Mouse (Mus musculus): ENCODE measurements at regions not wholly inside any gene's neighbourhood (a gene's known extent, or its start where the extent isn't known, plus 50 kb on each side); places are given as distances from the start of the nearest gene placed in this dataset.

DNA sequence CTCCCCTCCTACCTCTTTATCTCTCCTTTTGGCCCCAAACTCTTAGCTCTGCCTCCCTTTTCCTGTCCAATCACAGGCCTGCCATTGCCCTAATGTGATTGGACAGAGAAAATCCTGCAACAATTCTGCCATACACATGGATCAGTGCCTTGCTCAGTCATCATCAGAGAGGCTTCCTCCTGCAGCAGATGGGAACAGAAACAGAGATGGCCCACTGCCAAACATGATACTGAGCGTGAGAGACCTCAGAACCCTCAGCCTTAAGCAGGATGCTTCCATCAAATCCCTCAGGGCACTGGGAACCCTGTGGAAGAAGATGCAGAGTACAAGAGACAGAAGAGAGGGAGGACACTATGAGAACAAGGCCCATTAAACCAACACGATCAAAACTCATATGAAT lies 62.8 kb upstream of the Cacna2d3 start:
- DNase-seq (ENCODE audit: low spot score): no peak

GRCm38 (mm10) chr14:29786431-29786830 lies 64.8 kb upstream of the Cacna2d3 start:
- DNase-seq (ENCODE audit: low spot score): no peak

DNA sequence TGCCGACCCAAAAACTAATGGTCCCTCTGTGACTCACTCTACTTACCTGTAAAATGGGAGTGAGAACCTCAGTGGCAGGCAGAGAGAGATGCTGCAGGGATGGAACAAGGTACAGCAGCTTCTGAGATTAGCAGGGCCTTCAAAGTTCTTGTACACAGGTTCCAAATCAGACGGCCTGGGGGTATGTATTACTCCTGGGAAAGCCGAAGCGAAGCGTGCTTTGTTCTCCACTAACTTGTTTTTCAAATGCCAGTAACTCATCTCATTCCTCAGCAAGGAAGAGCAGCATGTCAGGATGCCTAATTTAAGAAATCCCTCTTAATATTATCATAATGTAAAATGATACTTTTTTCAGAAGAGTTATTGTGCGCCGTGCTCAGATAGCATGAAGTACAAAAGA lies 66.1 kb upstream of the Cacna2d3 start:
- no peak for DNase-seq (ENCODE audit: low spot score)

DNA sequence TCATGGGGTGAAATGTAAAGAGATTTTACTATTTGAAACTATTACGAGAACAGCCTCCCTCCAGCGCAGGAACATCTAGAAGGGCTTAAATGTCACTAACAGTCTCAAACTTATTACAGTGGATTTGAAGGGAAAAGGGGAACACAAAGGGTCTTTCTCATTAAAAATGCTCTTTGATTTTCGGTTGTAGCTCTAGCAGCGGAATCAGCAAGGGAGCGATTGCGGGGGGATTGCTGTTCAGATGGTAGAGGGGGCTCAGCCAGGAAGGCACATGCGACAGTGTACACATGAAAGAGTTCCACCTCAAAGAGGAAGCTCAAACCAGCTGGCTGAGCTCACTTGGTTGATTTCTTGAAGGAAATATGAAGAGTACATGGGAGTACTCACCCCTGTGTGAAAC lies 66.7 kb upstream of the Cacna2d3 start:
- DNase-seq (ENCODE audit: low spot score): no peak

DNA sequence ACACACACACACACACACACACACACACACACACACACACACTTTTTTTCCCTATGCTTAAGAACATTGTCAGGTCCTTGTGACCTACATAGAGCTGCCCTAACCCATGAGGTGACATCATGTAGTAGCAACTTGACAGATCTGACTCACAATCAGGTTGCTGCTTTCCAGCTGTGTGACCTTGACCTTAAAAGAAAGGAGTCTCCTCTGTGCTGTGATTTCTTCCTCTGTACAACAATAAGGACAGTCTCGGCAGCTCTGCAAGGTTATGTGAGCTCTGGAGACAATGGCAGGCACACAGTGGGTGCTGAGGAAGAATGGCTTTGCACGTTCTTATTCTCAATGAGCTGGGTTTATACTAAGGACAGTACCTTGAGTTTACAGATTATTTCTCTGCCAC lies 73.7 kb upstream of the Cacna2d3 start:
- no peak for DNase-seq (ENCODE audit: low spot score)

GRCm38 (mm10) chr14:29796396-29796795 lies 74.7 kb upstream of the Cacna2d3 start:
- no peak for DNase-seq (ENCODE audit: low spot score)

DNA sequence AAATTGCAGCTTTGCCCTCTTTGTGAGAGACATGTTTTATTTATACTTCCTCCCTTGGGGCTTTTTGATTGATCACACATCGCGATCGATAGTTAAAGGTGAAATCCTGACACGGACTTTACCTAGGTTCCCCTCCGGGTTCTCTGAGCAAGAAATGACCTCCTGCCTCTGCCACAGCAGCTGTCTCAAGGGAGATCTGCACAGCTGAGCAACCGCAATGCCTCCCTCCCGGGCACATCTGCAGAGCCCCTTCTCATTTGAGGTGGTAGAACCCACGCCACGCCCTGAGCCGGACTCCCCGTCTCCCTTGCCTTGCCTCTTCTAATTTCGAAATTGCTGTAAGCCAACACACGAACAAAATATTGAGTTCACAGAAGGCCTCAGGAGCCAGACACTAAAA lies 78.2 kb upstream of the Cacna2d3 start:
- no peak for DNase-seq (ENCODE audit: low spot score)

- DNase-seq (ENCODE audit: low spot score): no peak
Measured at GRCm38 (mm10) chr14:29805234-29805633, 83.6 kb upstream of the Cacna2d3 start.

DNA sequence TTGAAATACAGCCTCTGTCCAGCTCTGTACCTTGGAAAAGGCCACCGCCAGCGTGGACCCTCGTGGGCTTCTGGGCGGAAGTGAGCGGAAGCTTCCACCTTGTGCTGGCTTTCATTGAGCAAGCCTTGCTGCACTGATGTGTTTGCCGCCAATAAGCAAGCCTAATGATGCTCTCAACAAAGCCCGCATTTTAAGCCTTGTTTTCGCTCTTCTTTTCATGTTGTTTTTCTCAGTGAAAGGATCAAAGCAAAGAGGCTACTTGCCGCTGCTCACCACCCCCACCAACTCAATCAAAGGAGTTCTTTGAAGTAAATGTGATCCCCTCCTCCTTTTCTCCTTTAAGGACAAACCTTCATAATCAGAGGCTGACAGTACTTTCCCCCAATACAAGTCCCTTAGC lies 86.2 kb upstream of the Cacna2d3 start:
- DNase-seq (ENCODE audit: low spot score): no peak

DNA sequence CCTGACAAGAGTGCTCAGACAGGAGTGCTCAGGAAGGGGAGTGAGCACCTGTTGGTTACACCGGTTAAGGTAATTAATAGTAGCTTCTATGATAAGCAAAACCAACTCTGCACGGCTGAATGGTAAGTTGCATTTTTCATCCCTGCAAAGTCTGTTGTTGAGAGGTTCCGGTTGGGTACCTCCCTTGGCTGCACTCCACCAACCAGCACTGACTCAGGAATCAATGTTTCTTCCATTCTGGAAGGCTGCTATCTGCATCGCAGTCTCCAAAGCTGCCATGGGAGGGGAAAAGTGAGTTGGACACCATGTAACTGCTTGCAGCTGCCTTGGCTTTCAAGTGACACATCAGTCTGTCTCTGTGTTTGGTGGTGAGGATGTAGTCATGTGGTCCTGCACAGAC lies 93.0 kb upstream of the Cacna2d3 start:
- peak; percentile 14 for DNase-seq (ENCODE audit: low spot score)

GRCm38 (mm10) chr14:29817548-29817947 lies 95.9 kb upstream of the Cacna2d3 start:
- DNase-seq (ENCODE audit: low spot score): no peak

DNA sequence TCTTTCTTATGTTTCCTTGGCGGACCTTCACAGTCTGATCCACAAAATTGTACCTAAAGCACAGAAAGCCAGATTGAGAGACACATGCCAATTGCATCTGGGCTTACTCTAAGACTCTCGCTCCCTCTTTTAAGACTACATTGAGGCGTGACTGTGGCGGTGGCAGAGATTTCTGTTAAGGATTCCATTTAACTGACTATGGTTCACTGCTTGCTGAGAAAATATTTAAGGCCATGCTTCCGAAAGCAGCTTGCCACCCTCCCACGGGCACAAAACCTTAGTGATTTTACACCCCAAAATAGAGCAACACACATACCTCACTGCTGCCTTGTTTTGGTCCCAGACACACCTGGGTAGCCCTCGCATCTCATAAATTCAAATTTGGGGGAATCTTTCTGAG lies 96.6 kb upstream of the Cacna2d3 start:
- peak; percentile 20 for DNase-seq (ENCODE audit: low spot score)

- DNase-seq (ENCODE audit: low spot score): no peak
Measured at GRCm38 (mm10) chr14:29818751-29819150, 97.1 kb upstream of the Cacna2d3 start.

- DNase-seq (ENCODE audit: low spot score): no peak
Measured at GRCm38 (mm10) chr14:29837063-29837462, 115.4 kb upstream of the Cacna2d3 start.

GRCm38 (mm10) chr14:29839576-29839975 lies 117.9 kb upstream of the Cacna2d3 start:
- no peak for DNase-seq (ENCODE audit: low spot score)

DNA sequence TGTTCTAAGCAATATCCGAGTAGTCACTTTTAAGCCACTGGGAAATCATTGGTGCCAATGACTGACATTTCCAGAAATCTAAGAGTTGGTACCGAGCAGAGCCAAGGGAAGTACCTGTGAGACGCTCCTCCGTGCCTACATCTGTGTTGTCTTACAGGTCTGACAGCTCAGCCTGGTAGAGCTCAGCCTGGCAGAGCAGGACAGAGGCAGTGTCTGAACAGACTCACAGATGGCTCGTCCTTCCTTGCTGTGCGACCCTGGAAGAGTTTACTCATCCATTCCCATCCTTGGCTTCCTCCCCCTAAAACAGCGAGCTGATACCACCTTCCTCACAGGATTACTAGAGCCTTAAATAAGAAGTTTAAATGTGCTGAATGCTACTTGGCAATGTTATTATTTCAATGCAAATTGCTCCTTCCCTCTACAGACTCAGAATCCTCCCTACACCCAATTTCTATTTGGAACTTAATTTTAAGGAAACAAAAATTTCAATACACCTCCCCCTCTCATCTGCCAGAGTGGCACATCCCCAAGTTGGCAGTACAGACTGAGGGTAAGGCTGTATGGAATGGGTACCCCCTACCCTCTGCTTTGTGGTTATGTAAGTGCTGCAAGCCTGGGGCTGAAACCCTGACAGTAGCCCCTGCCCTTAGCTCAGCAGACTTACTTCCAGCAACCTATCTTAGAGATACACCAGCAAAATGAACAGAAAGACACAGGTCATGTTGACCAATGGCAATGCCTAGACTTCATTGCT lies 119.9 kb upstream of the Cacna2d3 start:
- no peak for DNase-seq (ENCODE audit: low spot score)

- no peak for DNase-seq (ENCODE audit: low spot score)
Measured at GRCm38 (mm10) chr14:29847661-29848060, 120.4 kb upstream of the Selenok start.

DNA sequence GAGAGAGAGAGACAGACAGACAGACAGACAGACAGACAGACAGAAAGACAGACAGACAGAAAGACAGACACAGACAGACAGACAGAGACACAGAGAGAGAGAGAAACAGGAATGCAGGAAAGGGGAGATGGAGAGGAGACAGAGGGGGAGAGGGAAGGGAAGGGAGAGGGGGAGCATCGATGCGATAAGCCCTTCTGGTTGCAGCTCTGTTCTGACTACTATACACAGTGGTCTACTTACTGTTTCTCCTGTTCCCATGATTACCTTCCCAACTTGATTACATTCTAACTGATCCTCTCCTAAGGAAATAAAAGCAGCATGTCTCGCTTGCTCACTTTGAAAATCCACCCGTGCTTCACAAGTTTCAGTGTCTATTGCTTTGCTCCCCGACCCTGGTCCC lies 116.8 kb upstream of the Selenok start:
- DNase-seq (ENCODE audit: low spot score): no peak

GRCm38 (mm10) chr14:29851956-29852725 lies 116.0 kb upstream of the Selenok start:
- DNase-seq (ENCODE audit: low spot score): no peak

GRCm38 (mm10) chr14:29862032-29862431 lies 106.1 kb upstream of the Selenok start:
- DNase-seq (ENCODE audit: low spot score): no peak

DNA sequence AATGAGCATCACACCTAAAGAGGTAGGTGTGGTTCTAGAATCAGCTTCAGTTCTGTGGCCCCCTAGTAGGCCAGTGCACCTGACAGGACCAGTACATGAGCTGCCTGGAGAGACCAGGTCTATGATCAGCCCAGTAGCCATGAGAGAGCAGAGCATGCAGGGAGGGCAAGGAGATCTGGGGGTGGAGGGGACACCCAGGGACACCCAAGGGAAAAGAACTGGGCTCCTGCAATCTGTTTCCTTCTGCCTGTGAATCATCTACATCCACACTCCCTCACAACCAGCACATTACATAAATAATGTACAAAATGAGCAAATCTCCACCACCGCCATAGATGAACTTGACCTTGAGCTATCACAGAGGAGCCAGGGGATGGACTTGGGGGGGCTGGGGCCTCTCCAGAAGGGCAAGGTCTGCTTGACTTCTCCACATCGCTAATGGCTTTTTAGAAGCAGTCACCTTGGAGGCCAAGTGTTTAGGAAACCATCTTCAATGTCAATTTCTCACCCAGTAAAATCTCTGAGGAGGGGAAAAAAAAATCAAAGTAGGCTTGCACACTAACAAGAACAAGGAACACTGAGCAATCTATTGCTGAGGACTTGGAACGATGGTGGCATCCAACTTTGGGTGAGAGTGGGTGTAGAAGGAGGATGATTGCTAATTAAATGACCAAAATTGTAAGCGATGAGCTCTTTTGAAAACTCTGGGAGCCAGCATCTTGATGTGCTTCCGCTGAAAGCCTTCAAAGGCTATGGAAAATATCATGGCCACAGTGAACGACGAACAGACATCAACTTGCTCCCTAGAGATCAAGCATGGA lies 101.4 kb upstream of the Selenok start:
- no peak for DNase-seq (ENCODE audit: low spot score)

GRCm38 (mm10) chr14:29867311-29867710 lies 100.8 kb upstream of the Selenok start:
- DNase-seq (ENCODE audit: low spot score): no peak

GRCm38 (mm10) chr14:29869930-29870329 lies 98.2 kb upstream of the Selenok start:
- DNase-seq (ENCODE audit: low spot score): no peak
